Mouse (Mus musculus): ENCODE data around the gene Fyn. TPM values are rescaled to one million over a fixed set of nuclear protein-coding genes. Genes with fewer than 3 reads are reported as not detected.
A peak's percentile ranks its signal among the peaks of the same experiment; 100 is the strongest.

The Fyn gene
- total RNA-seq, 2 experiments from 2014 or later: 46.6 to 48.6 TPM

GRCm38 (mm10) chr10:39378025-39378603, 9.5 kb downstream of the Fyn start:
- no peak for DNase-seq

GRCm38 (mm10) chr10:39379287-39379686, 10.6 kb downstream of the Fyn start:
- no peak for DNase-seq

- DNase-seq: no peak
Measured at GRCm38 (mm10) chr10:39379721-39380370, 11.2 kb downstream of the Fyn start.

GRCm38 (mm10) chr10:39385259-39385658, 16.6 kb downstream of the Fyn start:
- DNase-seq: no peak

DNA sequence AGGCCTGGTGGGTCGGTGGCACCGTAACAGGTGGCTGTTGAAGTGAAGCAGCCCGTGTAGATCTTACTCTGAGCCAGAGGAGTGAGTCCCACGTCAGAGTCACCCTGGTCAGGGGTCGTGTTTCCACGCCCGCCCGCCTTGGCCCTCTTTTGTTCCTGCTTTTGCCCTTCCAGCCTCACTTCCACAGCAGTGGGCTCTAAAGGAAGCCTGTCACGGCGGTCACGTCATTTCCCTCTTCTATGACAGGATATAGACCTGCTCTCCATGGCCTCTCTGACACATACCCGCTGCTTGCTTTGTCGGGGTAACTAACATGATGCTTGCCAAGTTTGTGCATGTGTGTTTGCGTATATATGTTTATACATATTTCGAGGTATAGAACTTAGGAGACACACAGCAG, 17.5 kb downstream of the Fyn start:
- peak; percentile 22 for DNase-seq

GRCm38 (mm10) chr10:39387024-39387423, 18.4 kb downstream of the Fyn start:
- no peak for DNase-seq

DNA sequence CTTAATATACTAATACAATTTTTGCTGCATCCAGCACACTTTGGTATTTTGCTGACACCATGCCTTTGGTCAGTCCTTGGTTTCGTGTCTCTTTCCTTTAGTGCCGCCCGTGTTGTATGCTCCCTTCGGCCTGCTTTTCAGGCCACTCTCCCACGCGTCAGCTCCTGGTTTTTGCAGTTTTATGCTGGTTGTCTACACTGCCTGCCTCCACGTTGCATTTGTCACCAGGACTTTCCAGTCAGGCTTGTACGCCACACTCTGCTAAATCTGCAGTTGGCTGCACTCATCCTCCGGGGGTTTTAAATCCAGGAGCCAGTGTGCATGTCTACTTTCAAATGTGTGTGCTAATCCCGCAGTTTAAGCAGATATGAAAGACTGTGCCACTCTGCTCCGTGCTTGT, 18.9 kb downstream of the Fyn start:
- no peak for DNase-seq

- no peak for DNase-seq
Measured at GRCm38 (mm10) chr10:39388144-39388543, 19.5 kb downstream of the Fyn start.

- no peak for DNase-seq
Measured at GRCm38 (mm10) chr10:39389451-39389891, 20.8 kb downstream of the Fyn start.

GRCm38 (mm10) chr10:39390541-39390940, 21.9 kb downstream of the Fyn start:
- DNase-seq: no peak

DNA sequence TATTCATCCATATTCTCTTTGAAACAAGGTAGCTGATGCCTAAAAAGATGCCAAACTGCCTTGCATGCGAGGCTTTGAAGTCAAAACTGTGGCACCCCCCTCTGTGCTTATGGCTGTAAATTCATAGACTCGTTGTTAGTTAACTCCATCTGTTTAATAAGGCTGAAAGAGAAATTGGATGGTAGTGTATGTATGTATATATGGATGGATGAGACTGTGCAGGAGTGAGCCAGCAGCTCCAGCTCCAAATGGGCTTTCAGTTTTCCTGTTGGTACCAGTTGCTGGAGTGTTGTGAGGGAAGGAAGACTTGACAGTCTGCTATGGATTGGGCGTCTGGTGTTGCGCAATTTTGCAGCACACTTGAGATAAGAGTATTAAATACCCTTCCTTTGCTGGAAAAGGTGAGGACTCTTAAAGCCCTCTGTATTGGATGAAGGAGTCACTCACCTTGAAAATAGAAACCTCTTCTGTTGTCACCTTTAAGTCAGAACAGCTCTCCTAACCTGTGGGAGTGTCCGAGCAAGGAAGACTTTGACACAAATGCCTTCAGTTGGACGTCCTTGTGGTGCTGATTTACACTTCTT, 24.3 kb downstream of the Fyn start:
- DNase-seq: no peak

DNA sequence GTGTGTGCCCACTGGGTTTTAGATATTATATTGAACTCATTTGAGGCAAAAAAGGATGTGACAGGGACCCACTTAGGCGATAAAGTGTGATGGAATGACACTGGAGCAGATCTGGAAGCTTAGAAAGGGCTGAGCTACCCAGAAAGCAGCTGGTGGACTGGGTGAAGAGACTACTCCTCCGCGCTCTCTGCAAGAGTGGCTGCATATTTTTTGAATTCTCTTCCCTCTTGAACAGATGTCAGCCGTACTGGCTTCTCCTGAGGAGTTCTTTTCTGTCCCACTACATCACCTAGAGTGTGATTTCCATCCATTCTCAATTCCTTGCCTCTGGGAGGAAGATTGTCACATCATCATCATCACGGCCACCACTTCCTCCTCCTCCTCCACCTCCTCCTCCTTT, 26.9 kb downstream of the Fyn start:
- no peak for DNase-seq

GRCm38 (mm10) chr10:39398924-39399323, 30.3 kb downstream of the Fyn start:
- no peak for DNase-seq

DNA sequence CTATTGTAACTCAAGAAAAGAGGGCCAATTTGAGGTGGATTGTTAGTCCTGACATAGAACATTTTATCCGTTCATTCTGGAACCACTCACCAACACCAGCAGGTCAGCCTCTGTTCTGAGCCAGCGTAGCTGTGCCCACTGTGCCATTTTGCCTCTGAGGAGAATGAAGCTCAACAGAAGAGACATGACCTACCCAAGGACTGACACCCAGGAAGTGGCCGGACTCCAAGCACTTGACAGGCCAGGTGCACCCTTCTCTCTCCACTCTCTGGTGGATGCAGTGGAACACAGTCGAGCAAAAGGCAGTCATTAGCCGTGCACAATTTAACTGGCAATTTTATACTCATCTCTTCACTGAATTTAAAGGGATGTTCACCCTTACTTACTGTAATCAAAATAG, 31.5 kb downstream of the Fyn start:
- no peak for DNase-seq

- DNase-seq: no peak
Measured at GRCm38 (mm10) chr10:39402487-39402886, 33.8 kb downstream of the Fyn start.

DNA sequence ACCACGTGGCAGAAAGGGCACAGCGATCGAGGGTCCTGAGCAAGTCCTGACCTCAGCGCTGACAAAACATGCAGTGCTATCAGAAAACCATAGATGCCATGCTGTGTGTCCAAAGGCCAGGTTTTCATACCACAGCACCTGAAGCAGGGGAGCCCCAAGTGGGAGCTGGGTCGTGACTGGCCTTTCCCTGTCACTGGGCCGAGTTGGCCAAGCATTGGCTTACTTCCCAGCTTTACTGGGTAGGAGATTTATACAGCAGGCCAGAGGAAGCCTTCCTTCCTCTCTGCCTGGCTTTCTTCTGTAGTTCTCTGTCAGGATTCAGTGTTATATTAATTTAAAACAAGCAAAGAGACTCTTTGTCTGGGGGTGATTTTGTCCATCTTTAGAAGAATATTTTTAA, 35.1 kb downstream of the Fyn start:
- peak; percentile 38 for DNase-seq

DNA sequence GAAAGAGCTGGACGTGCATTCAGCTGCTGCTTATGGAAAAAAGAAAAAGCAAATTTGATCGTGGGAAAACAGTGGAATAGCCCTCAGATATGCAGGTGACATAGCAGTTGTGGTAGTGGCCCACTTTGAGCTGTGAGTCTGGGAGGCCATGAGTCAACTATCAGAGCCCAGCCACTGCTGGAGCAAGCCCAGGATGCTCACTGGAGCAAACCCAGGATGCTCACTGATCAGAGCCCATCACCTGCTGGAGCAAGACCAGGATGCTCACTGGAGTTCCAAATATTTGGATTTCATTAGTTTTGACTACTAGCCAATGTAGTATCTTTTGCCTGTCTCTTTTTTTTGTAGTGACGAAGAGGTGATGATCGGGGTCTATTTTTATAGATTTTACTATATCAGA, 35.5 kb downstream of the Fyn start:
- no peak for DNase-seq

GRCm38 (mm10) chr10:39405982-39406797, 37.5 kb downstream of the Fyn start:
- DNase-seq: no peak

DNA sequence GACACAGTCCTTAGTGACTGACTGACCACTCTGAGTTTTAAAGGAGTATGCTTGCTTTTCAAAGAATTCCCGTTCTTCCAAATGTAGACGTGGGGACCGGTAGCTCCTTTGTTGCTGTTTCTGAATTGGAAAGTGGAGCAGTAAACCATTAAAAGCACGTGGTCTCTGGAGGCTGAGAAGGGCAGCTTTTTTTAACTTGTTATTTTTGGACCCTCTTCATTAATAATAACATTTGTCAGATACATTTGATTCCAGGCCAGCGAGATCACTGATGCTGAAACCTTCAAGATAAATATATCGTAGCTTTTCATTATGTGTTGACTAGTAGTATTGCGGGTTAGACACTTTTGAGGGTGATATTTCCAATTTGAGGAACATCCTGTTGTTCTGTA, 38.1 kb downstream of the Fyn start:
- no peak for DNase-seq

- no peak for DNase-seq
Measured at GRCm38 (mm10) chr10:39407553-39407952, 38.9 kb downstream of the Fyn start.

DNA sequence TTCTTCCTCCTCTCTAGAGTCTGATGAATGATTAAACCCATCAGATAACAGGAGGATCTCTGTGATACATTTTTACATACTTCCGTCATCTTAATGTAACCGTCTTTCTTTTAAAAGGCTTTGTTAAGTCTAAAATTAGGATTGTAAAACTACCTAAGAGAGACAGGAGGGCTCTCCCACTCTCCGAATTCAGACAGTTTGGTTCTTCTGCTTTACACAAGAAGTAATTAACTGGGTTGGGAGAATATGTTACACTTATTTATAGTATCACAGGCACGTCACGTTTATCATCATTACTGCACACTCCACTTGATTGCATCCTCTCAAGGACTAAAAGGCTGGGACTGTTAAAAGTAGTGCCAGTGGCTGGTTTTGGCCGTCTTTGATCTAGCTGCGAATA, 40.9 kb downstream of the Fyn start:
- no peak for DNase-seq

DNA sequence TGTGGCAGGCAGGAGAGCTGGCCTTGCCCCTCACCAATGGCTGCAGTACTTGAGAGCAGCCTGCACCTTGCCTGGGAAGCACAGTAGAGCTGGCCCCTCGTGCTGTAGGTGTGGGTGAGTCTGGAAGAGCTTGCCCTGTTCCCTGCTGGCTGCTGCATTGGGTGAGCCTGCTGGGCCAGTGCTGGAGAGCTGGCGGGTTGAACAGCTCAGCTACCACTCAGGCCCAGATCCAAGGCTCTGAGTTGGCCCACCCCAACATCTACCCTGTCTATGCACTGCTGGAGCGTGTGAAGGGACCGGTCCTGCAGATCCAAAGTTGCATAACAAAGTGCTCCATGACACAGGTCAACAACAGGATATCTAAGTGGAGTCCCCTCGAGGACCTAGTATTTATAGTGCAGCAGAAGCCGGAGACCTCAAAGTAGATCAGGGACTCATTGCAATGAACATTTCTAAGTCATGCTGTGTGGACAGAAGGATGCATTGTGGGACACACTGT, 41.5 kb downstream of the Fyn start:
- no peak for DNase-seq

Data from adrenal gland, postnatal 10 days (tissue).